Mouse (Mus musculus) telencephalon, adult 2 months (tissue): ENCODE data around the gene Cox10.

Source experiments
- DNase-seq: peaks from one replicate; pipeline ENCODE4 v3.0.0-alpha.2; 2011; ENCODE audit warnings: low read depth, low spot score

The Cox10 gene

GRCm38 (mm10) chr11:63957207-63957606 is 122.1 kb downstream of the Cox10 start:
- DNase-seq = no peak

GRCm38 (mm10) chr11:63956748-63957147 is 122.5 kb downstream of the Cox10 start:
- no peak for DNase-seq

- no peak for DNase-seq
These were observed 125.4 kb downstream of the Cox10 start for GRCm38 (mm10) chr11:63953887-63954286.

GRCm38 (mm10) chr11:63952743-63953191 is 126.5 kb downstream of the Cox10 start:
- DNase-seq = no peak

GRCm38 (mm10) chr11:63951831-63952631 is 127.2 kb downstream of the Cox10 start:
- no peak for DNase-seq

GRCm38 (mm10) chr11:63948371-63948770 is 130.9 kb downstream of the Cox10 start:
- DNase-seq = no peak

GRCm38 (mm10) chr11:63947024-63947423 is 132.2 kb downstream of the Cox10 start:
- DNase-seq = peak; percentile 47

GRCm38 (mm10) chr11:63943947-63944346 is 135.3 kb downstream of the Cox10 start:
- DNase-seq = no peak

- DNase-seq = no peak
These were observed 135.9 kb downstream of the Cox10 start for GRCm38 (mm10) chr11:63943268-63943890.

GRCm38 (mm10) chr11:63942177-63942576 is 137.1 kb downstream of the Cox10 start:
- no peak for DNase-seq

GRCm38 (mm10) chr11:63936641-63937040 is 142.6 kb downstream of the Cox10 start:
- no peak for DNase-seq

- no peak for DNase-seq
These were observed 152.4 kb downstream of the Cox10 start for GRCm38 (mm10) chr11:63926901-63927300.

GRCm38 (mm10) chr11:63925161-63925582 is 154.1 kb downstream of the Cox10 start:
- DNase-seq = no peak

- DNase-seq = no peak
These were observed 154.9 kb downstream of the Cox10 start for GRCm38 (mm10) chr11:63924286-63924930.

- DNase-seq = no peak
These were observed 155.9 kb downstream of the Cox10 start for GRCm38 (mm10) chr11:63923386-63923785.

- DNase-seq = peak; percentile 72
These were observed 157.1 kb downstream of the Cox10 start, which contains the start of gene Hs3st3b1 for GRCm38 (mm10) chr11:63922091-63922621. Gene Hs3st3b1, minus strand, starts transcription at chr11:63922290.

- no peak for DNase-seq
These were observed 158.0 kb downstream of the Cox10 start for GRCm38 (mm10) chr11:63921044-63921951.

- DNase-seq = peak; percentile 35
These were observed 158.7 kb downstream of the Cox10 start for GRCm38 (mm10) chr11:63920531-63920930.

GRCm38 (mm10) chr11:63919211-63920098 is 159.8 kb downstream of the Cox10 start:
- DNase-seq = no peak
